8 mouse cellular contexts compared by ENCODE assay signal in genomic region chr16:10993032-10993744, GRCm38 (mm10).
DNase-seq lines count a peak whose midpoint lies in the region; ATAC-seq and TF ChIP-seq lines count a peak whose summit lies in the region.

No protein-coding gene starts in this region.

- ATAC-seq in forebrain, embryonic 14.5 days: peak; percentile 94
- ATAC-seq in neural tube, embryonic 15.5 days (ENCODE audit: low FRiP score): peak; percentile 95

- TF ChIP-seq POLR2A in lung, adult 2 months (IDR thresholded peaks at IDR 0.05; ENCODE audit: borderline replicate concordance, extremely low read depth, low read depth, low read length): peak; percentile 56; the same call in 1 of the 2 replicates

- H3K27me3 ChIP-seq in forebrain, embryonic 14.5 days (replicated peaks; ENCODE audit: control insufficient read depth, insufficient read depth, low read length): no peaks in the 10 kb centered on the region
- no peaks in the 10 kb centered on the region for H3K27me3 ChIP-seq in neural tube, embryonic 15.5 days (replicated peaks)

- peak; percentile 95 for DNase-seq in ES-E14 (ENCODE audit: low read depth, low spot score)
- DNase-seq in cerebellum, adult 11 months: peak; percentile 48
- DNase-seq in forebrain, embryonic 14.5 days (ENCODE audit: low spot score): peak; percentile 93
- peak; percentile 94 to 96 for DNase-seq in heart, postnatal 14 days
- peak; percentile 85 for DNase-seq in layer of hippocampus, adult 11-12 months (ENCODE audit: low spot score)
- DNase-seq in lung, adult 2 months: peak; percentile 92
- peak; percentile 98 for DNase-seq in testis, postnatal 10 days (ENCODE audit: low spot score)

- H3K4me2 ChIP-seq in forebrain, embryonic 14.5 days (ENCODE audit: low read length): peak overlapping the region; percentile 85
- H3K4me2 ChIP-seq in neural tube, embryonic 15.5 days: peak overlapping the region; percentile 97

- no peaks in the 10 kb centered on the region; the same call in 1 of the 2 replicates for H3K36me3 ChIP-seq in ES-E14 (ENCODE audit: control insufficient read depth, insufficient read depth, low read length, poor library complexity, severe bottlenecking)
- no peaks in the 10 kb centered on the region for H3K36me3 ChIP-seq in forebrain, embryonic 14.5 days (ENCODE audit: control insufficient read depth, insufficient read depth, low read length)
- no peaks in the 10 kb centered on the region for H3K36me3 ChIP-seq in neural tube, embryonic 15.5 days

- TF ChIP-seq CTCF in lung, adult 2 months (IDR thresholded peaks at IDR 0.05; ENCODE audit: insufficient read depth, low read length): no peak

- no peaks in the 10 kb centered on the region for H3K9me3 ChIP-seq in ES-E14 (ENCODE audit: control insufficient read depth, insufficient read depth, low read depth, low read length)
- peaks cover 9% of the 10 kb centered on the region for H3K9me3 ChIP-seq in forebrain, embryonic 14.5 days (replicated peaks; ENCODE audit: control insufficient read depth, low read length)
- H3K9me3 ChIP-seq in neural tube, embryonic 15.5 days (replicated peaks): 0 out of 2 replicates have a peak, but pooled peaks cover 2% of the 10 kb centered on the region

- intact Hi-C loops in heart, postnatal 14 days (cut with DNase I): loop anchor here (2.0 to 5.0 kb wide), 2 partner anchors 16 to 41 kb away; no protein-coding TSS in a partner anchor

- in situ Hi-C loops in ES-E14 (cut with MboI; ENCODE audit: low sequenced_read_pairs in 2 of 2, unreplicated experiment in 2 of 2): no loop called here

- H3K27ac ChIP-seq in ES-E14 (ENCODE audit: insufficient read depth, low read depth, low read length, poor library complexity, severe bottlenecking): no peak overlapping the region
- peak overlapping the region; percentile 57; the same call in 1 of the 2 replicates for H3K27ac ChIP-seq in forebrain, embryonic 14.5 days (ENCODE audit: low read depth, low read length)
- peak overlapping the region; percentile 74 for H3K27ac ChIP-seq in neural tube, embryonic 15.5 days (replicated peaks)

- 0 out of 4 replicates have a peak, but pooled peaks cover 0 to 2% of the 10 kb centered on the region in 2 experiments for H3K4me1 ChIP-seq in ES-E14 (ENCODE audit: control insufficient read depth in 2 of 2, insufficient read depth in 2 of 2, low read length in 2 of 2, poor library complexity in 1 of 2)
- H3K4me1 ChIP-seq in forebrain, embryonic 14.5 days (ENCODE audit: control insufficient read depth, insufficient read depth, low read length): no peaks in the 10 kb centered on the region
- peaks cover 8% of the 10 kb centered on the region for H3K4me1 ChIP-seq in lung, adult 2 months (ENCODE audit: control insufficient read depth, insufficient read depth, low read length)
- peaks cover 15% of the 10 kb centered on the region for H3K4me1 ChIP-seq in neural tube, embryonic 15.5 days

- 6% methylated on average over 35 of the region's 35 CpGs for WGBS in forebrain, embryonic 14.5 days
- 9% methylated on average over 34 of the region's 35 CpGs for WGBS in lung, adult 2 months
- WGBS in neural tube, embryonic 15.5 days: 5% methylated on average over 33 of the region's 35 CpGs

- H3K4me3 ChIP-seq in ES-E14 (ENCODE audit: insufficient read depth in 1 of 2, low read depth in 1 of 2, low read length in 2 of 2, poor library complexity in 1 of 2, severe bottlenecking in 1 of 2): peak overlapping the region; percentile 76 to 77
- peak overlapping the region; percentile 62 for H3K4me3 ChIP-seq in forebrain, embryonic 14.5 days (ENCODE audit: low read depth, low read length)
- peak overlapping the region; percentile 76 for H3K4me3 ChIP-seq in lung, adult 2 months (replicated peaks; ENCODE audit: extremely low read depth, low read depth, low read length)
- peak overlapping the region; percentile 68 for H3K4me3 ChIP-seq in neural tube, embryonic 15.5 days (replicated peaks)

- peak overlapping the region; percentile 75 for H3K9ac ChIP-seq in ES-E14 (ENCODE audit: insufficient read depth, low read depth, low read length, poor library complexity, severe bottlenecking)
- H3K9ac ChIP-seq in forebrain, embryonic 14.5 days (ENCODE audit: low read length): peak overlapping the region; percentile 72
- peak overlapping the region; percentile 66 for H3K9ac ChIP-seq in neural tube, embryonic 15.5 days (replicated peaks)

TF ChIP-seq in ES-E14, 5 proteins besides CTCF, POLR2A, EP300 and RAD21:
- TF ChIP-seq ZNF384 (IDR thresholded peaks at IDR 0.05; ENCODE audit: low read depth, low read length) (no peak), HCFC1 (IDR thresholded peaks at IDR 0.05; ENCODE audit: borderline replicate concordance, insufficient read depth, low read length) (no peak), CHD2 (IDR thresholded peaks at IDR 0.05; ENCODE audit: low read depth, low read length) (no peak), ZC3H11A (IDR thresholded peaks at IDR 0.05; ENCODE audit: borderline replicate concordance, low read depth, low read length) (no peak), MAFK (IDR thresholded peaks at IDR 0.05; ENCODE audit: insufficient read depth, low read depth, low read length) (no peak)

Comparison
In these comparisons a context has a peak if more than half of its experiments do, and no peak if none do; other contexts are left out.
1. DNase-seq: peak in every context shown above with its lines; median percentile 98 in testis, postnatal 10 days; 95 in ES-E14; 95 in heart, postnatal 14 days; 93 in forebrain, embryonic 14.5 days; 92 in lung, adult 2 months; 85 in layer of hippocampus, adult 11-12 months; 48 in cerebellum, adult 11 months.